Mouse (Mus musculus) kidney, postnatal 36 days (tissue): Measurements from ENCODE around the gene Phc1.

Experiments
- DNase-seq, 2 experiments: peaks; one replicate each; pipeline ENCODE4 v3.0.0; 2021 to 2022; ENCODE audit warnings: mixed read lengths in 2 of 2

Phc1 gene

DNA sequence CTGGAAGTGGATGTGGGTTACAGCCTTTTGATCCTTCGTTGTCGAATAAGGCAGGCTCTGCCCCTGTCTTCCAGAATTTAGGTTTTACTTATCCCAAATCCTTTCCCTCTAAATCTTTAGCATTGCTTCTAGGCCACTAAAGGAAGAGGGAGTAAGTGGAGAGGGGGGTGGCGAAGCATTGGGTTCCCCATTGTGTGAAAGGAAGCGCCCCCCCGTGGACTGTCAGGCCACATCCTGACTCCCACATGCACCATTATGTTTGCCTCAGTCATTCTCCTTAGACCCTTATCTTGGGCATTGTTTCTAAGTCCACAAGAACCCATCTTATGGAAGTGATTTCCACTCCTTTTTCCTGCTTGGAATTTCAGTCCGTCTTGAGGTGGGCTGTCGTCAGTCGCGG lies 45.1 kb downstream of the Phc1 start:
- no peak for DNase-seq

DNA sequence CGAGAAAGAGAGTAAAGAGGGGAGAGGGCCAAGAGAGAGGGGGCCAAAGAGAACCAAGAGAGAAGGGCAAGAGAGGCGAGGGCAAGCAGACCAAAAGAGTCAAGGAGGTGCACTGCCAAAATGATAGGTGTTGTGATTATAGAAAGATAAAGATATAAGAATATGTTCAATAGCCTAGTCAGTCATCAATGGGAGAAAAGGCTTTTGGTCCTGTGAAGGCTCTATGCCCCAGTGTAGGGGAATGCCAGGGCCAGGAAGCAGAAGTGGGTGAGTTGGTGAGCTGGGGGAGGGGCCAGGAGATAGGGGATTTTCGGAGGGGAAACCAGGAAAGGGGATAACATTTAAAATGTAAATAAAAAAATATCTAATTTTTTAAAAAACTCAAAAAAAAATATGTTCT lies 46.1 kb downstream of the Phc1 start:
- no peak for DNase-seq

DNA sequence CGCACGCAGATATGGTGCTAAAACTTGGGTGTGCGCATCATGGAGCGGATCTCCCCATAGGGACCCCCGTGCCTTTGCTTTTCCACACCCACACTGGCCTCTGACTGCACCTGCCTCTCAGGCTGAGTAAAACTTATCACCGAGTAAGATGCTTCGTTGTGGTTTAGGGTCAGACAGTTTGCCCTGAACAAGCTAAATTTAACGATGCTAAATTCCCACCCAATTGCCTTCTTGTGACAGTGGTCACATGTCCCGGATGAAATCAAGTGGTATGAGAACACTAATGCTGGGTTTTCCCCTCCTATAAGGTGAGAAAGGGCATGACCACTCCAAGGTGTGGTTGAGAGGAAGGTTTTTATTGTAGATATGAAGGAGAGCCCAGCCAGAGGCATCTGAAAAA lies 46.6 kb downstream of the Phc1 start:
- DNase-seq, result no peak

DNA sequence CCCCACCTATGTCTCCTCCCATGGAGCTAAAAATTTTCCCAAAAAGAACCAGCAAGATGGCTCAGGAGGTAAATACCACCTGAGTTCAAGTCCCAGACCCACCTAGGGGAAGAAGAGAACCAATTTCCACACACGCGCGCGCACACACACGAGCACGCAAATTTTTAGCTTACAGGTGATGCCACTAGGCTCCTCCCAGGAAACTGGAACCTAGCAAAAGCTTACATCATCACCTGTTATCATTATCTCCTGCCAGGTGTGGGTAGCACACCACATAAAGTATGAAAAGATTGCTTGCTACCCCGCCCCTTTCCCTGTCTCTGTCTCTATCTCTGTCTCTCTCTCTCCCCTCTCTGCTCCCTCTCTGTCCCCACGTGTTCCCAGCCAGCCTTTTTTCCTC lies 47.2 kb downstream of the Phc1 start:
- DNase-seq, result no peak

DNA sequence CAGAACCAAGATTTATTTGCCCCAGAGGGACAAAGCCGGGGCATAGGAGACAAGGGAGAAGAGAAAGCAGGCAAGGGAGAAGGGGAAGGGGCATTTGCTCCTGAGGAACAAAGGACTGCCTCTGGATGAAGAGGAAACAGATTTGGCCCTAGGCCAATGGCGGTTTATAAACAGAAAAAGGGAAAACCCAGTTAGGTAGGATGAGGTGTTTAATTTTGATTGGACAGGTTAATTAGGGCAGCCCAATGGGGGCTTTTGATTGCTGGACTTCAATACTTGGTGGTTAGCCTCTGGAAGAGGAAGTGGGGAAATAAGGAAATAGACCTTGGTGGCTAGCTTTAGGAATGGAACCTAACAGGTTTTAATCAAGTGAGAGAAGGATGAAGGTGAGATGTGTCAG lies 48.2 kb downstream of the Phc1 start:
- no peak for DNase-seq

DNA sequence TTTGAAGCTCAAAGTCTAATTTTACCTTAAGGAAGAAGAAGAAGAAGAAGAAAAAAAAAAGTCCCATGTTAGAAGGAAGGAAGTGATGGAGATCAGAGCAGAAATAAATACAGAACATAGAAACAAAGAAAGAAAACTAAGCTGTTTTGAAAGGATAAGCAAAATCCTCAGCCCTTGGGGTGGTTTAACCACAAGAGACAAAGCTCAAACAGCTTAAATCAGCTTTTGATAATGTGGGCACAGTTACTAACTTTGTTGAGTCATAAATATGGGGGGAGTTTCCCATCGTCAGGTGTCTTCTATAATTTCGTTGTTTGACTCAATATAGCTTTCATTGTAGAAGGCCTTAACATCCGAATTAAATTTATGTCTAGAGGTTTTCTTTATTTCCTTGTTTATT lies 48.6 kb downstream of the Phc1 start:
- no peak for DNase-seq

GRCm38 (mm10) chr6:122291264-122291663 lies 49.1 kb downstream of the Phc1 start:
- DNase-seq, result no peak

DNA sequence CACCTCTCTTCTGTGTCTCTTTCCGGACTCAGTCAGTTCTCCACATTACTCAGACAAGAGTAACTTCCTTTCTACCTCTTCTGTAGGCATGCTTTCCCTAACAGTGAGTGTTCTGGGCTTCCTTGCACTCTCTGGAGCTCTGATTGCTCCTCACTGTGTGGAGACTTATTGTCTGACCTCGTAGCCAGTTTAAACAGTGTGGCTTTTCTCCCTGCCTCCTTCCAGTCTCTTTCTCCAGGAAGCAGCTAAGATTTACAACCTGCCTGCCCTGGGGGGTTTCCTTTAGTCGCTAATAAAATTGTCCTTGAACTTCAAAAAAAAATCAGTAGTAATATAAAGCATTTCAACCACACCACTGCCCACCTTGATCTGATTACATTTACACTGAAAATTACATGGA lies 50.1 kb downstream of the Phc1 start:
- no peak for DNase-seq

DNA sequence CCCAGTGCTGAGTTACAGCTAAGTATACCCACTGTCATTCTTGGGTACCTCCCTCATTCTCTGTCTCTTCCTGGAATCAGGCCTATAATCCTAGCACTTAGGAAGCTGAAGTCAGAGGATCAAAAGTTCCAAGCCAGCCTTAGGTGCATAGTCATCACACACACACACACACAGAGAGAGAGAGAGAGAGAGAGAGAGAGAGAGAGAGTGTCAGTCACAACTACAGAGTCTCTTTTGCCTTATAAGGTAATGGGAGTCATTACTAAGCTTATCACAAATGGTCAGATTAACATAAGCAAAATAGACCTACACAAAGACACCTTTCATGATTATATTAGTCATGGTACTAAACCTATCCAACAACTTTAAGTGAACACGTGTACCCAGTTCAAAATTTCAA lies 51.0 kb downstream of the Phc1 start:
- DNase-seq, result no peak

DNA sequence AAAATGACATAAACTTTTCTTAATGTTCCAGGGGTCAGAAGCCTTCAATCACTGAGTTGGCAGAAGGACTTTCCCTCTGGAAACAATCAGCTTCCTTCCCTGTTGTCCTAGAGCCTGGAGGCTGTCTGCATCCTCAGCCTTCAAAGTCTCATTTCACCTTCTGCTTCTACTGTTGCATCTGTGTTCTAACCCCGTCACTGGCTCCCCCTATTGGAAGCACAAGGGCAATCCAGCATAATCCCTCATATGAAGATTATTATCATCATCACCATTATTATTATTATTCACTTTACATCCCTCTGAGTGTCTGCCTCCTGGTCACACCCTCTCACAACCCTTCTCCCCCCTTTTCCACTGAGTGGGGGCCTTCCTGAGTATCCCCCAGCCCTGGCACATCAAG lies 52.1 kb downstream of the Phc1 start:
- no peak for DNase-seq

- no peak for DNase-seq
Observed at GRCm38 (mm10) chr6:122284823-122285222, 55.5 kb downstream of the Phc1 start.

GRCm38 (mm10) chr6:122284304-122284703 lies 56.1 kb downstream of the Phc1 start:
- no peak for DNase-seq

DNA sequence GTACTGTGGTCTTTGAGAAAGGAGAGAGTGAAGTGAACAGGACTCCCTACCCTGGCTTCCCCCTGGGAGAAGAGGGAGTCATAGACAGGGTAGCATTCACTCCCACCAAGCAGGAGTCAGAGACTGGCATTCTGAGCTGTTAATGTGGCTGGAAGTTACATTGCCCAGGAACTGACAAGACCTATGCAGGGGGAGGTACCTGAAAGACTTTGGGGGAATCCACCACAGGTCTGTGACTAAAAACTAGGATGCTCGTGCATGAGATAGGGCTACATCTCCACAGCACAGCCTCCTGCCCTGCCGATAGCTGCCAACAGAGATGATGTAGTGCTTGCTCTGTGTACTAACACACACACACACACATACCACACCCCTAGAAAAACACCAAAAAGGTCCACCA lies 56.9 kb downstream of the Phc1 start:
- no peak for DNase-seq

- no peak for DNase-seq
Observed at GRCm38 (mm10) chr6:122282782-122283181, 57.6 kb downstream of the Phc1 start, which contains the start of gene Klrg1. Gene Klrg1 (minus strand): TSS chr6:122282882.

DNA sequence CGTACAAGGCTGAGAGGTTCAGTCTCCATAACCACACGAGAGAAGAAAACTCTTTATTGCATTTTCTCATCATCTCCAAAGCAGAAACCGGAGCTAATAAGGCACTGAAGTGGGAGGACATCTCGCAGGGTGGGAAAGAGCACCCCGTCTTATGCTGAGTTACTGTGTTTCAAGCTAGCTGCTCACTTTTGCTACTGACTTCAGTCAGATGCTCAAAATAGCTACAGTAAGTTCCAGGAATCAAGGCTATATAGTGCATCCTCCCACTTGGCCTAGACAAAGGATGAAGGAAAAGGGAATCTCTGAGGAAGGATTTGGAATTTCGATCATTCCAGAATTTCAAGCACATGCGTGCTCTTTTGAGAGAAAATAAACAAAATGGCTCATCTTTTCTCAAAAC lies 63.8 kb downstream of the Phc1 start:
- DNase-seq, result no peak

DNA sequence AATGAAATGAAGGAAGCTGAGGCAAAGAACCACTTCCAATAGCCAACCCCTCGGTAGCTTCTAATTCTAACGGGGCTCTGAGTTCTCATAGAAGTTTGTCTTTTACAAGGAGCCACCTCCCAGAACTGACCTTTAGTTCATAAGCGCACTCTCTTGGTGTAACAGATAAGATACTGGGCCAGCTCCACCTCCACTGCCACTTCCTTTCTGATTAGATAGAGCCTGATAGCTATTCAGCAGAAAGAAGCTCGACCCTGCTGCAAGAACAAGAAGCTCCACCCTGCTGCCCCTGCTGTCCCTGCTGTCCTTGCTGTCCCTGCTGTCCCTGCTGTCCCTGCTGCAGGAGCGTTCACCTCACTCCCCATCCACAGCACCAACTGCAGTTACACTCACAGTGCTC lies 65.8 kb downstream of the Phc1 start:
- DNase-seq, result no peak

DNA sequence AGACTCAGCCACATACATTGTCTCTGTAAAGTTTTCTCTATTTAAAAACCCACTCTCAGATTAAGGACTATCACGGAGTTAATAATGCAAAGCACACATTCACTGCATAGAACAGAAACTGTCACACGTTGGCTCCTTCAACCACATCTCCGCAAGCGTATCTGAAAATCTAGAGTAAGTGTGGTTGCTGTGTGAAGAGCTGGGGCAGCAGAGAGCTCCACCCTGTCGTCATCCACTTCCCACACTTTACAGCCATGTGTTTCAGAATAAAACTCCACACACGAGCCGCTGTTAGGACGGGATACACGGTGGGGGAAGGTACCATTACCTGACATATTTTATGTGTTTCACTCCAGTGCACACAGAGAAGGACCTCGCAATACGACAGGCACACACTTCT lies 70.2 kb downstream of the Phc1 start:
- DNase-seq, result no peak

DNA sequence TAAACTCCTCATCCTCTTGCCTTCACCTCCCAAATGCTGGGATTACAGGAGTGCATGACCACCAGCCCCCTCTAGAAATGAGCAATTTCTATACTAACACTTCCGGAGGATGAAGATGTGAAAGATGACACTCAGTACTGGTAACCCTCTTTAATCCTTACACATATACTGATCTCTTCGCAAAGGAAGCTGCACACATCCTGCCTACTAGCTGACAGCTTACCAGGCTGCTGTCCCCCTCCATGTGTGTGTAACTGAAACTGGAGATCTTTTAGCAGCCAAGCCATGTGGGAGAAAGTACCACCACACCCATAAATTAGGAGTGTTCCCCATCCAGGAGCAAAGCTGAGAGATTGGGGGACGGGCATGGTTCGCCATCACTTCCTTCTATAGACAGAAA lies 71.2 kb downstream of the Phc1 start:
- DNase-seq, result no peak

DNA sequence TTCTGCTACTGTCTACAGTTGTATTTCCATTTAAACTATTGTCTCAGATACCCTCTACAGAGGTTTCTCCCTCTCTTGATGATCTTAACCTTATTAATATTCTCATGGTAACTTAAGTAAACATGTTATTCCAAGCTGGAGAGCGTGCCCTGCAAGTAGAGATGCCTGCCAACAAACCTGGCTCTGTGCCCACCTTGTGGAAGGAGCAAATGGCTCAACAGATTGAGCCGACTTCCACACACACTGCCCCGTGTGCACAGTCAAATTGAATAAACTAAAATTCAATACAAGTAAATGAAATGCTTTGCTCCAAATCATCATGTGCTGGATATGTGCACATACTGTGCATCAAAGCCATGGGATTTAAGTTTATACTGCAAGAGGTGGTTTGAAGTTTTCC lies 71.8 kb downstream of the Phc1 start:
- peak; percentile 55 to 85 for DNase-seq
